Mouse (Mus musculus) MEL (cell line): Measurements from ENCODE around the gene Col18a1. TPM values are rescaled to one million over a fixed set of nuclear protein-coding genes. Genes with fewer than 3 reads are reported as not detected.

Experiments used
- DNase-seq: peaks from one replicate; pipeline ENCODE4 v3.0.0; 2011; ENCODE audit warnings: low read depth, low spot score
- H3K27ac ChIP-seq: 2 replicates; pipeline ENCODE4 v1.5.1; 2012; ENCODE audit warnings: low read depth, mild to moderate bottlenecking, control low read depth, low read length, moderate library complexity; ENCODE audit not compliant: control insufficient read depth
- H3K27me3 ChIP-seq, 2 experiments: fragments of 150-350 bp in 1 of 2; sonication (generic) in 1 of 2; 2 replicates each; pipeline ENCODE4 v1.6.1; 2012; ENCODE audit warnings: low read length in 2 of 2, mild to moderate bottlenecking in 2 of 2, improper control_type of control experiment in 1 of 2, moderate library complexity in 1 of 2; ENCODE audit not compliant: insufficient read depth in 2 of 2, control insufficient read depth in 1 of 2
- H3K36me3 ChIP-seq, 2 experiments: 2 replicates each; pipeline ENCODE4 v1.6.1; 2012 to 2014; ENCODE audit warnings: low read length in 2 of 2, improper control_type of control experiment in 1 of 2, inconsistent platforms in 1 of 2, mild to moderate bottlenecking in 1 of 2; ENCODE audit not compliant: insufficient read depth in 2 of 2, control insufficient read depth in 1 of 2
- H3K4me1 ChIP-seq, 2 experiments: fragments of 150-350 bp in 1 of 2; sonication (generic) in 1 of 2; 2 replicates each; pipeline ENCODE4 v1.6.1; 2012; ENCODE audit warnings: low read length in 2 of 2, improper control_type of control experiment in 1 of 2, mild to moderate bottlenecking in 1 of 2; ENCODE audit not compliant: insufficient read depth in 2 of 2, control insufficient read depth in 1 of 2
- H3K4me3 ChIP-seq, 2 experiments: fragments of 150-350 bp in 1 of 2; sonication (generic) in 1 of 2; 2 replicates each; pipeline ENCODE4 v1.5.1; 2012; ENCODE audit warnings: low read depth in 2 of 2, low read length in 2 of 2, mild to moderate bottlenecking in 2 of 2, moderate library complexity in 2 of 2, control low read depth in 1 of 2, improper control_type of control experiment in 1 of 2; ENCODE audit not compliant: control insufficient read depth in 1 of 2, insufficient read depth in 1 of 2
- H3K79me2 ChIP-seq: 2 replicates; pipeline ENCODE4 v1.6.1; 2012; ENCODE audit warnings: mild to moderate bottlenecking, low read length, moderate library complexity; ENCODE audit not compliant: control insufficient read depth, poor library complexity, insufficient read depth
- H3K9ac ChIP-seq: 2 replicates; pipeline ENCODE4 v1.6.1; 2012; ENCODE audit warnings: low read depth, mild to moderate bottlenecking, control low read depth, low read length, moderate library complexity; ENCODE audit not compliant: control insufficient read depth, poor library complexity, severe bottlenecking
- H3K9me3 ChIP-seq: fragments of 150-350 bp; sonication (generic); replicated peaks from 2 replicates; pipeline ENCODE4 v1.6.1; 2012; ENCODE audit warnings: mild to moderate bottlenecking, low read length, improper control_type of control experiment, moderate library complexity; ENCODE audit not compliant: insufficient read depth
- GATA1 ChIP-seq: IDR thresholded peaks from 2 replicates; pipeline ENCODE4 v1.6.1; 2011; ENCODE audit warnings: low read depth, low read length, improper control_type of control experiment
- MAFK ChIP-seq: IDR thresholded peaks from 2 replicates; pipeline ENCODE4 v1.6.1; 2011; ENCODE audit warnings: low read depth, mild to moderate bottlenecking, low read length, improper control_type of control experiment, borderline replicate concordance
- MAX ChIP-seq: IDR thresholded peaks from 2 replicates; pipeline ENCODE4 v1.6.1; 2011; ENCODE audit warnings: low read length, improper control_type of control experiment
- MEF2A ChIP-seq: IDR thresholded peaks from 2 replicates; pipeline ENCODE4 v1.6.1; 2014; ENCODE audit warnings: low read depth, mild to moderate bottlenecking, inconsistent platforms, low read length, improper control_type of control experiment; ENCODE audit not compliant: poor library complexity, insufficient replicate concordance, severe bottlenecking; ENCODE audit errors: extremely low read depth
- MXI1 ChIP-seq: IDR thresholded peaks from 2 replicates; pipeline ENCODE4 v1.6.1; 2011; ENCODE audit warnings: mild to moderate bottlenecking, low read depth, low read length, improper control_type of control experiment
- MYC ChIP-seq: IDR thresholded peaks from 2 replicates; pipeline ENCODE4 v1.6.1; 2011; ENCODE audit warnings: low read depth, mild to moderate bottlenecking, low read length, improper control_type of control experiment, moderate library complexity
- NRF1 ChIP-seq: IDR thresholded peaks from 2 replicates; pipeline ENCODE4 v1.6.1; 2014; ENCODE audit warnings: low read depth, mild to moderate bottlenecking, inconsistent platforms, low read length, improper control_type of control experiment, moderate library complexity; ENCODE audit not compliant: poor library complexity, insufficient read depth, severe bottlenecking
- POLR2AphosphoS5 ChIP-seq: IDR thresholded peaks from 2 replicates; pipeline ENCODE4 v1.6.1; 2012; ENCODE audit warnings: low read depth, borderline replicate concordance, mild to moderate bottlenecking, inconsistent platforms, low read length, moderate library complexity, mixed read lengths
- RAD21 ChIP-seq: IDR thresholded peaks from 2 replicates; pipeline ENCODE4 v1.6.1; 2011; ENCODE audit warnings: mild to moderate bottlenecking, low read depth, low read length, improper control_type of control experiment
- SIN3A ChIP-seq: IDR thresholded peaks from 2 replicates; pipeline ENCODE4 v1.6.1; 2012; ENCODE audit warnings: low read length, improper control_type of control experiment, inconsistent platforms
- TAL1 ChIP-seq: IDR thresholded peaks from 2 replicates; pipeline ENCODE4 v1.6.1; 2012; ENCODE audit warnings: mild to moderate bottlenecking, inconsistent platforms, low read length, moderate library complexity, mixed read lengths
- TBP ChIP-seq: IDR thresholded peaks from 2 replicates; pipeline ENCODE4 v1.8.0; 2011; ENCODE audit warnings: low read depth, low read length, improper control_type of control experiment
- TCF12 ChIP-seq: IDR thresholded peaks from 2 replicates; pipeline ENCODE4 v1.6.1; 2014; ENCODE audit warnings: low read depth, mild to moderate bottlenecking, inconsistent platforms, low read length, improper control_type of control experiment, moderate library complexity
- USF1 ChIP-seq: IDR thresholded peaks from 2 replicates; pipeline ENCODE4 v1.6.1; 2014; ENCODE audit warnings: low read depth, mild to moderate bottlenecking, inconsistent platforms, low read length, improper control_type of control experiment, moderate library complexity
- USF2 ChIP-seq, 2 experiments: IDR thresholded peaks; 2 replicates each; pipeline ENCODE4 v1.6.1; 2011 to 2012; ENCODE audit warnings: improper control_type of control experiment in 2 of 2, low read length in 2 of 2, borderline replicate concordance in 1 of 2, inconsistent platforms in 1 of 2, low read depth in 1 of 2, mild to moderate bottlenecking in 1 of 2; ENCODE audit not compliant: insufficient read depth in 1 of 2
- ZC3H11A ChIP-seq: IDR thresholded peaks from 2 replicates; pipeline ENCODE4 v1.6.1; 2012; ENCODE audit warnings: low read depth, mild to moderate bottlenecking, inconsistent platforms, low read length, improper control_type of control experiment
- ZKSCAN1 ChIP-seq: IDR thresholded peaks from 2 replicates; pipeline ENCODE4 v1.6.1; 2012; ENCODE audit warnings: low read depth, mild to moderate bottlenecking, inconsistent platforms, low read length, improper control_type of control experiment, moderate library complexity
- ZMIZ1 ChIP-seq: IDR thresholded peaks from 2 replicates; pipeline ENCODE4 v1.6.1; 2012; ENCODE audit warnings: low read depth, mild to moderate bottlenecking, inconsistent platforms, low read length, improper control_type of control experiment, moderate library complexity
- ZNF384 ChIP-seq: IDR thresholded peaks from 2 replicates; pipeline ENCODE4 v1.6.1; 2012; ENCODE audit warnings: low read depth, mild to moderate bottlenecking, inconsistent platforms, low read length, improper control_type of control experiment
- polyA plus RNA-seq, 2 experiments: library from polyadenylated mRNA; stranded (reverse) in 1 of 2; unstranded in 1 of 2; fragments of >175 nt in 1 of 2; fragments of >200 nt in 1 of 2; gene quantifications; 2 replicates each; pipeline versions ENCODE4 v1.2.1 to v1.2.4; 2012; ENCODE audit warnings: low replicate concordance in 2 of 2, low read depth in 1 of 2; ENCODE audit not compliant: insufficient read length in 2 of 2, insufficient read depth in 1 of 2, missing spikeins in 1 of 2
- total RNA-seq: library from RNA; depleted of rRNA; stranded (reverse); fragments of 300-350 nt; gene quantifications from 2 replicates; pipeline ENCODE4 v1.2.3, GENCODE M21; 2012

The Col18a1 gene
- total and polyA plus RNA-seq, 3 experiments, result 0.46 to 1.3 TPM; not detected in 1

- TF ChIP-seq TCF12, result no peak
Observed at GRCm38 (mm10) chr10:77056768-77057167, 109.6 kb downstream of the Col18a1 start (continued).

- H3K36me3 ChIP-seq, result peaks cover 0 to 6% of the 10 kb centered on the region in 2 experiments; a peak in 2 of 4 replicates
- DNase-seq, result no peak
Observed at GRCm38 (mm10) chr10:77048606-77049005, 117.7 kb downstream of the Col18a1 start.

GRCm38 (mm10) chr10:77048196-77048595 lies 118.2 kb downstream of the Col18a1 start:
- Histone ChIP-seq H3K27ac (no peak overlapping the region), H3K9me3 (no peaks in the 10 kb centered on the region)

More at GRCm38 (mm10) chr10:77048606-77049005, 117.7 kb downstream of the Col18a1 start:
- no peaks in the 10 kb centered on the region for H3K79me2 ChIP-seq
- no peak overlapping the region for H3K4me3 ChIP-seq
- no peaks in the 10 kb centered on the region for H3K9me3 ChIP-seq
- no peak overlapping the region for H3K27ac ChIP-seq
- H3K27me3 ChIP-seq, result no peaks in the 10 kb centered on the region
- no peak overlapping the region for H3K9ac ChIP-seq
- H3K4me1 ChIP-seq, result no peaks in the 10 kb centered on the region
- TF ChIP-seq MAX, result no peak
- TF ChIP-seq NRF1, result no peak
- TF ChIP-seq USF2 (IDR thresholded peaks at IDR 0.05; ENCODE audit: borderline replicate concordance in 1 of 2, insufficient read depth in 1 of 2, low read depth in 1 of 2, low read length in 2 of 2), result no peak
- no peak for TF ChIP-seq RAD21

GRCm38 (mm10) chr10:77038579-77039174 lies 127.7 kb downstream of the Col18a1 start:
- H3K36me3 ChIP-seq, result peaks cover 5 to 13% of the 10 kb centered on the region in 2 experiments

More at GRCm38 (mm10) chr10:77048196-77048595, 118.2 kb downstream of the Col18a1 start:
- TF ChIP-seq ZC3H11A, result no peak
- DNase-seq, result no peak
- H3K4me1 ChIP-seq, result no peaks in the 10 kb centered on the region
- no peaks in the 10 kb centered on the region for H3K79me2 ChIP-seq
- H3K27me3 ChIP-seq, result no peaks in the 10 kb centered on the region
- H3K4me3 ChIP-seq, result no peak overlapping the region
- H3K36me3 ChIP-seq, result peaks cover 0 to 6% of the 10 kb centered on the region in 2 experiments; a peak in 2 of 4 replicates
- H3K9ac ChIP-seq, result no peak overlapping the region

More at GRCm38 (mm10) chr10:77038579-77039174, 127.7 kb downstream of the Col18a1 start:
- TF ChIP-seq MXI1 (no peak), ZKSCAN1 (no peak), ZNF384 (no peak), TBP (no peak), USF1 (no peak), MEF2A (no peak), ZMIZ1 (no peak), MAX (no peak), TAL1 (no peak), POLR2AphosphoS5 (no peak), GATA1 (no peak), ZC3H11A (no peak), SIN3A (no peak), MAFK (no peak), MYC (no peak), TCF12 (no peak)
- H3K9me3 ChIP-seq, result no peaks in the 10 kb centered on the region
- no peak for DNase-seq
- peaks cover 42% of the 10 kb centered on the region for H3K79me2 ChIP-seq
- no peak overlapping the region for H3K27ac ChIP-seq
- no peak overlapping the region for H3K9ac ChIP-seq
- no peak overlapping the region for H3K4me3 ChIP-seq
- no peaks in the 10 kb centered on the region for H3K27me3 ChIP-seq
- H3K4me1 ChIP-seq, result peaks cover 0 to 14% of the 10 kb centered on the region in 2 experiments; a peak in 3 of 4 replicates
